Mouse (Mus musculus) adrenal gland, adult 18-20 months (tissue): ENCODE data around the gene Dppa2. TPM values are rescaled to one million over a fixed set of nuclear protein-coding genes. Genes with fewer than 3 reads are reported as not detected.

Source experiments
- DNase-seq, 2 experiments: peaks; one replicate each; pipeline ENCODE4 v3.0.0; 2021 to 2022; ENCODE audit warnings: low spot score in 2 of 2
- total RNA-seq, 2 experiments: library from RNA; stranded (reverse); gene quantifications; 1 replicate in 1 of 2; 2 replicates in 1 of 2; pipeline ENCODE4 v1.2.3; 2021

The Dppa2 gene
- total RNA-seq, 2 experiments from 2014 or later, result not detected

- no peak for DNase-seq
Measured at GRCm38 (mm10) chr16:48335326-48335725, 31.6 kb downstream of the Dppa2 start.

DNA sequence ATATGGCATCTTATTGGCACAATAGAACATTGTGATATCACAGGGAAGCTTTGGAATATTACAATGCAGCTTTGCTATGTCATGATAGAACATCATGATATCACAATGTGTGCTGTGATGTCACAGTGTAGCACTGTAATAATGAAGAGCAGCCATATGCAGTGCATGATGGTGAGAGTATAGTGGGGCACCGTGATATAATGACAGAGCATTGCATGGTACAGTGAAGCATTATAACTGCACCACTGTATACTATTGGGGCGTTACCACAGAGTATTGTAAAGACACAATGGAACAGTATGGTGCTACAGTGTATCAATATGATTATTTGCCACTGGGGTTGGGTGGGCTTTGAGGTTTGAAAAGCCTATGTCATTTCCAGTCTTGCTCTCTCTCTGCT, 40.5 kb downstream of the Dppa2 start:
- DNase-seq, result no peak

DNA sequence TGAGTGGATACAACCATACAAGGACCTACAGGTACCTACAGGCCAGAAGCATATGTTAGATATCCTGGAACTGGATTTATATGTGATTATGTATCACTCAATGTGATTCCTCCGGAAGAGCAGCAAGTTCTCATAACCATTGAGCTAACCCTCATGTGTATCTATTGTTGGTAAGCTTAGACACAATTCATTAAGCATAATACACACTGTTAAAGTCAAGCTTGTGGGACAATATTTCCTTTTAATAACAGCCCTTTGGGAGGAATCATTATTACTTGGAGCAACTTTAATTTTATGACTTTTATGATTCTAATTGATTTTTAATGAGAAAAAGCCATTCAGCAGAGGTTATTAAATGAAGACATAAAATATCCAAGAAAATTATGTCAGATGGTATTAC, 43.5 kb downstream of the Dppa2 start:
- no peak for DNase-seq

GRCm38 (mm10) chr16:48355716-48356115, 52.0 kb downstream of the Dppa2 start:
- DNase-seq, result no peak

GRCm38 (mm10) chr16:48356417-48356816, 52.7 kb downstream of the Dppa2 start:
- peak in 1 of 2 experiments; percentile 38 for DNase-seq

- no peak for DNase-seq
Measured at GRCm38 (mm10) chr16:48360887-48361286, 57.2 kb downstream of the Dppa2 start.

GRCm38 (mm10) chr16:48366801-48367200, 63.1 kb downstream of the Dppa2 start:
- DNase-seq, result no peak

- DNase-seq, result no peak
Measured at GRCm38 (mm10) chr16:48368096-48368495, 64.4 kb downstream of the Dppa2 start.

Other genes with a start within 250 kb of the Dppa2 start
- gene Dppa4, start 20.2 kb upstream of the Dppa2 start, total RNA-seq, result not detected
- not detected for gene Gm5485, start 108.5 kb downstream of the Dppa2 start, total RNA-seq
- gene Morc1, start 127.3 kb downstream of the Dppa2 start, total RNA-seq, result not detected